Mouse (Mus musculus) neural tube, embryonic 11.5 days (tissue): ENCODE measurements around the gene Kat7. TPM values are rescaled to one million over a fixed set of nuclear protein-coding genes. Genes with fewer than 3 reads are reported as not detected.

Experiments used
- ATAC-seq: fragments of 200-750 bp; cut with Nextera tagmentation; 2 replicates; pipeline ENCODE4 v1.8.0; 2017; ENCODE audit warnings: moderate number of reproducible peaks, mild to moderate bottlenecking, moderate TSS enrichment, moderate library complexity; ENCODE audit not compliant: insufficient read depth, low FRiP score, low TSS enrichment
- DNase-seq: peaks from one replicate; pipeline ENCODE4 v3.0.0-alpha.2; 2015; ENCODE audit warnings: low spot score
- H3K27ac ChIP-seq: fragments of 300-500 bp; sonication (generic); 2 replicates; pipeline ENCODE4 v1.5.1; 2014; ENCODE audit warnings: low read depth, mild to moderate bottlenecking, low read length
- H3K27me3 ChIP-seq: fragments of 300-500 bp; sonication (generic); 2 replicates; pipeline ENCODE4 v1.6.1; 2014; ENCODE audit warnings: mild to moderate bottlenecking, low read length, mixed read lengths; ENCODE audit not compliant: control insufficient read depth, insufficient read depth
- H3K36me3 ChIP-seq: fragments of 300-500 bp; sonication (generic); 2 replicates; pipeline ENCODE4 v1.6.1; 2014; ENCODE audit warnings: mild to moderate bottlenecking, low read length, moderate library complexity, mixed read lengths; ENCODE audit not compliant: control insufficient read depth, insufficient read depth
- H3K4me1 ChIP-seq: fragments of 300-500 bp; sonication (generic); 2 replicates; pipeline ENCODE4 v1.6.1; 2014; ENCODE audit warnings: low read length, mixed read lengths; ENCODE audit not compliant: control insufficient read depth, insufficient read depth
- H3K4me2 ChIP-seq: fragments of 300-500 bp; sonication (generic); 2 replicates; pipeline ENCODE4 v1.6.1; 2014; ENCODE audit warnings: low read depth, mild to moderate bottlenecking, moderate library complexity
- H3K4me3 ChIP-seq: fragments of 300-500 bp; sonication (generic); 2 replicates; pipeline ENCODE4 v1.5.1; 2014; ENCODE audit warnings: low read depth, low read length
- H3K9ac ChIP-seq: fragments of 300-500 bp; sonication (generic); 2 replicates; pipeline ENCODE4 v1.6.1; 2014; ENCODE audit warnings: mild to moderate bottlenecking, low read length
- H3K9me3 ChIP-seq: fragments of 300-500 bp; sonication (generic); 2 replicates; pipeline ENCODE4 v1.6.1; 2016; ENCODE audit warnings: low read length; ENCODE audit not compliant: control insufficient read depth
- WGBS: fragments of 180-500 bp; shearing (Covaris S2); extraction: QIAGEN DNeasy Blood & Tissue Kit; methylation state at CpG from one replicate; pipeline ENCODE4 v1.1.7; 2014; 5-methylcytosine and 5-hydroxymethylcytosine counted together
- polyA plus RNA-seq: library from polyadenylated mRNA; unstranded; fragments of >200 nt; fragmentation: Nextera tagmentation; extraction: Ambion mirVana; gene quantifications from 2 replicates; pipeline ENCODE4 v1.2.1, GENCODE M21; 2014

Gene Kat7
- polyA plus RNA-seq, 1 experiment from 2014 or later, result 87.9 TPM

DNA sequence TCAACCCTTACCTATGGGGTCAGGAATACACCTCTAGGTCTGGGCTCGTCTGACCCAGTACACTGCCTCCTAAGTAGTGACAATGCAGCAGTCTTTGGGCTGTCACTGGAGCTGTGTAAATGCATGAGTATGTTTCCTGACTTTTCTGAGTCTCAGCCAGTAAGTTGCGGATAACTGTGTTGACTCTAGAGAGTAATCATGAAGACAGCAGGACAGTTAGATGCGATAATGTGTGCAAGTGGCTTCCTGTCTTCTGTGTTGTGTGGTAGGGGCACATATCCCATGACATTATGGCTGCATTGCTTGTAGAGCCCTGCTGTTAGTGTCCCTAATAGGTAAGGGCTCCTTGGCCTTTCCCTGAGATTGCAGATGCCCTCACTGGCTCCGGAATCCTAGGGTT, 15.8 kb upstream of the Kat7 start:
- Histone ChIP-seq H3K9me3 (no peaks in the 10 kb centered on the region), H3K36me3 (no peaks in the 10 kb centered on the region), H3K27me3 (no peaks in the 10 kb centered on the region), H3K9ac (no peak overlapping the region), H3K4me2 (no peak overlapping the region), H3K4me3 (no peak overlapping the region), H3K4me1 (0 out of 2 replicates have a peak, but pooled peaks cover 5% of the 10 kb centered on the region), H3K27ac (no peak overlapping the region)
- ATAC-seq (no peak), DNase-seq (no peak)
- 91% methylated on average over 4 of the region's 4 CpGs for WGBS

DNA sequence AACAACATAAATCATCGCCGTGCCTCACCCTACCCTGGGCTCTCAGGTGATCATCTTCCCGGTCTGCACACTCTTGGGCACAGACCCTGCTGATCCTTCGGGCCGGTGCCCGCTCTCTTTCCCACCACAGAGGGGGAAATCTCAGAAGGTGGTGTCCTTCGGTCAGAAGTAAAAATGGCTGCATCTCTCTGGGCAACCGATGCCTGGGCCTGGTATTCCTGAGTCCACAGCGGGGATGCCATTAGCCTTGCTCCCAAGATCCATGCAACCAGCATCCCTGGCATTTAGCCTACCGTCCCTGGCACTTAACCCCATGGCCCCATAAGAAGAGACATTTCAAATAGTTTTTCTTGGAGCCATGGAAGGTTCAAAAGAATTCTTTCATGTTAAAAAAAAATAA, 14.1 kb upstream of the Kat7 start:
- Histone ChIP-seq H3K4me1 (0 out of 2 replicates have a peak, but pooled peaks cover 5% of the 10 kb centered on the region), H3K4me2 (no peak overlapping the region), H3K27ac (no peak overlapping the region), H3K4me3 (no peak overlapping the region), H3K36me3 (no peaks in the 10 kb centered on the region), H3K9ac (no peak overlapping the region), H3K9me3 (no peaks in the 10 kb centered on the region), H3K27me3 (no peaks in the 10 kb centered on the region)
- peak; percentile 40 for DNase-seq
- ATAC-seq, result no peak
- 50% methylated on average over 10 of the region's 10 CpGs for WGBS

DNA sequence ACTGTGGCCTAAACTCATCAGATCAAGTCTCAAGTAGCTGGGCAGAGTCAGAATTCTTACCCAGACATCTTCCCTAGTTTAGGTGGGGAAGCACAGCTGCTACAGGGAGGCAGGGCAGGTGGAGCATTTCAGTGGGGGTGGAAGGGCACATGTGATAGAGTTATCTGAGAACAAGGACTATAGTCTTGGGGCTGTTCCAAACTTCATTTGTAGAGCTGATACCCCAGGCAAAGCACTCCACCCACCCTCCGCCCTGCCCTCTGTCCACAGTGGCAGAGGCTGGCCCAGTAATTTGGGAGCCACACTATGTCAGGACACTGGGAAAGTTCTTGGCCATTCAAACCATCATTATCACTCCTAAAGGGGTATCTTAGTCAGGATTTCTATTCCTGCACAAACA, 10.0 kb upstream of the Kat7 start:
- no peaks in the 10 kb centered on the region for H3K9me3 ChIP-seq
- H3K4me1 ChIP-seq, result 0 out of 2 replicates have a peak, but pooled peaks cover 5% of the 10 kb centered on the region
- H3K27me3 ChIP-seq, result no peaks in the 10 kb centered on the region
- no peak overlapping the region for H3K9ac ChIP-seq
- ATAC-seq (no peak), DNase-seq (no peak)
- H3K4me3 ChIP-seq, result no peak overlapping the region
- no peaks in the 10 kb centered on the region for H3K36me3 ChIP-seq
- no peak overlapping the region for H3K4me2 ChIP-seq
- 100% methylated on average over 1 of the region's 1 CpGs for WGBS
- no peak overlapping the region for H3K27ac ChIP-seq

DNA sequence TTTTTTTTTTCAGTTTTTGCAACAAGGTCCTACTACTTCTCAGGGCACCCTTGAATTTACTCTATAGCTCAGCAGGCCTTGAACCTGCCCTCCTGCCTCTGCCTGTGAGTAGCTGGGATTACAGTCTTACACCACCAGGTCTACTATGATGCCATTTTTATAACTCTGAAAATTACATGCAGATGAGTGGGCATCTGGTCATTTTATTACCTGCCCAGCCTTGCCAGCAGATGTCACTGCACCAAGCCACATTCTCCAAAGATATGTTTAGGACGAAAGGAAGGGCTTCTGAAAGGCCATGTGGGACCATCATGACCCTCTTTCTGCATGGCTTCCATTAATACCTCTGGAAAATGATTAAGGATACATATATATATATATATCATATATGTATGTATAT, 9.5 kb upstream of the Kat7 start:
- no peak overlapping the region for H3K9ac ChIP-seq
- no peak for DNase-seq
- H3K4me2 ChIP-seq, result no peak overlapping the region
- no peaks in the 10 kb centered on the region for H3K27me3 ChIP-seq
- H3K36me3 ChIP-seq, result no peaks in the 10 kb centered on the region
- H3K9me3 ChIP-seq, result no peaks in the 10 kb centered on the region
- no peak overlapping the region for H3K27ac ChIP-seq
- no peak for ATAC-seq
- no peak overlapping the region for H3K4me3 ChIP-seq
- WGBS, result 63% methylated on average over 1 of the region's 1 CpGs
- H3K4me1 ChIP-seq, result 0 out of 2 replicates have a peak, but pooled peaks cover 4% of the 10 kb centered on the region

DNA sequence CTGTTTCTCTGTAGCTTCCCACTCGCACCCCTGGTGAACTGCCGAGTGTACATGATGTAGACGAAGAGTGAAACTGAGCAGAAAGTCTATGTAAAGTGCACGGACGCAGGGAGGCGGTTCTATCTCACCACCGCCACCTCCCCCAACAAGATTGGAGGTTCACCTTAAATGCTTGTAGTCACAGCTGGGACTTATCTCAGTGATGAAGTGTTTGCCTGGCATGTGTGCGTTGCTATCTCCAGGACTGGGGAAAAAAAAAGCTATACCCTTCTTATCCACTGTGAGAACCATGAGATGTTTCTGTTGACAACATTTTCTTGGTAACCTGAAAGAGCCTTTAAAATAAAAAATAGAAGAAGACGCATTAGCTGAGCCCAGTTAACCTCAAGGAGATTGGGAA, 8.1 kb upstream of the Kat7 start:
- Histone ChIP-seq H3K9me3 (no peaks in the 10 kb centered on the region), H3K36me3 (no peaks in the 10 kb centered on the region), H3K27me3 (no peaks in the 10 kb centered on the region), H3K9ac (no peak overlapping the region), H3K27ac (no peak overlapping the region), H3K4me3 (no peak overlapping the region), H3K4me2 (no peak overlapping the region), H3K4me1 (no peaks in the 10 kb centered on the region)
- 91% methylated on average over 9 of the region's 9 CpGs for WGBS
- DNase-seq, result no peak
- ATAC-seq, result no peak

DNA sequence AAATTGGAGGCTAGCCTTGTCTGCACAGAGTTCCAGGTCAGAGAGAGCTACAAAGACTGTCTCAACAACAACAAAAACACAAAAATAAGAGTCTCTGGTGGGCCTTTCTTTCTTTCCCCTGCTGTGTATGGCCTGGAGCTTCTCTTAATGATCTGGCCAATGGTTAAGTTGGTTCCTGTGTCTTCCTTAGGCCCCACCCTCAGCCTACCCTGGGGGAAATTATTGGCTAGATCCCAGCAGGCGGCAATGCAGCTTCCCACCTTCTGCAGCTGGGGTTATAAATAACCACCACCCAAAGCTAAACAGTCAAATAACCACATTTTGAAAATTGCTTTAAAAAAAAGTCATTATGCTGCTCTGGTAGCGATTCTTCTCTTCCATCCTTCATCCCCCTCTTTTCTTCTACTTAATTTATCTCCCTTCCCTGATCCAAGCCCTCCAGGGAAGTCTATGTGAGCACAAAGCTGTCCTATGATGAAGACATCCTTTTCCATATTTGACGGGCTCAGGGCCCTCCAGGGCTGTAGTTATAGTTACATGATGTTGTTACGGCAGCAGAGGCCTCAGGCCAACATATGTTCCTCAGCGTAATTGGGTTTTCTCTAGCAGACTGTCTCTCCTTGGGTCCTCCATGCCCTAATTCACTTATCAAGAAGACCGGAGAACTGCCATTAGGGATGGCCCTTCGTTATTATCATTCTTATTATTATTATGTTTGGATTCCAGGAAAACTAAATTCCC, 5.3 kb upstream of the Kat7 start:
- no peak overlapping the region for H3K9ac ChIP-seq
- no peaks in the 10 kb centered on the region for H3K27me3 ChIP-seq
- no peaks in the 10 kb centered on the region for H3K36me3 ChIP-seq
- DNase-seq, result no peak
- no peak overlapping the region for H3K4me3 ChIP-seq
- 0 out of 2 replicates have a peak, but pooled peaks cover 3% of the 10 kb centered on the region for H3K4me1 ChIP-seq
- H3K4me2 ChIP-seq, result no peak overlapping the region
- no peak overlapping the region for H3K27ac ChIP-seq
- no peak for ATAC-seq
- 79% methylated on average over 7 of the region's 7 CpGs for WGBS
- no peaks in the 10 kb centered on the region for H3K9me3 ChIP-seq

GRCm38 (mm10) chr11:95311425-95311807, 1.4 kb upstream of the Kat7 start:
- peak overlapping the region; percentile 51 for H3K4me2 ChIP-seq
- DNase-seq (no peak), ATAC-seq (no peak)
- no peak overlapping the region for H3K9ac ChIP-seq
- peaks cover 10% of the 10 kb centered on the region for H3K4me1 ChIP-seq
- no peaks in the 10 kb centered on the region for H3K27me3 ChIP-seq
- WGBS, result 27% methylated on average over 5 of the region's 5 CpGs
- H3K4me3 ChIP-seq, result no peak overlapping the region
- H3K27ac ChIP-seq, result no peak overlapping the region
- no peaks in the 10 kb centered on the region for H3K36me3 ChIP-seq
- no peaks in the 10 kb centered on the region for H3K9me3 ChIP-seq

DNA sequence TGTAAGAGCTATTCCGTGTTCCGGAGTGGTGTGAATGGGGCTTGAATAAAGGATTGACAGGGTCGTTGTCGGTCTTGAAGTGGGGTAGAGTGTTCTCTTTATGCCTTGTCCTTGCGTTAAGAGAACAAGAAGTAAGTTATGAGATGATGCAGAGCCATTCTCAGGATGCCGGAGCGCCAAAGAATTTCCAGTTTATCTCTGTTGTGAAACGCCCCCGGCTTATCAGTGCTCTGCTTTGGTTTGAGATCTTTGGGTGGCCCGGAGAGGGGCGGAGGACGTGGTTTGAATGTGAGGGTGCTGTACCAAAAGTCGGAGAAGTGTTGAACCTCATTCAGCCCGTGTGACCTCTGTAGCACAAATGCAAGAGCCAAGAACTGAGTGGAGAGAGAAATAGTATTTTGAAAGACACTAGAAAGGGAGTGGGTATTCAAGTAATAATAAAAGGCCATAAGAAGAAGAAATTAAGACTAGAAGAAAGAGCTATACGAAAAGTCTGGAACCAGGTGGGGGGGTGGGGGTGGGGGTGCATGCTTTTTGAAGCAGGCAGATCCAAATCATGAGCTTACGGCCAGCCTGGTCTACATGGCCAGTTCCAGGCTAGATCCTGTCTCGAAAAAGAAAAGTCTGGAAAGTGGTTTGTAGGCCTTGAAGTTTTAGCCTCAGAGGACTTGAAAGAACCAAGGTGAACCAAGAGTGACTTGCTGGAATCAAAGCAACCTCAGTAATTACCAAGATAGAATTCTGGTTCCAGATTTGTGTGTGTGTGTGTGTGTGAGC, 790 bp upstream of the Kat7 start:
- H3K27ac ChIP-seq, result no peak overlapping the region

More for the DNA sequence above, 790 bp upstream of the Kat7 start:
- H3K36me3 ChIP-seq, result peaks cover under 1% of the 10 kb centered on the region
- 6% methylated on average over 17 of the region's 17 CpGs for WGBS
- ATAC-seq (no peak), DNase-seq (no peak)
- no peaks in the 10 kb centered on the region for H3K9me3 ChIP-seq
- H3K9ac ChIP-seq, result peak overlapping the region; percentile 59
- peak overlapping the region; percentile 51 for H3K4me2 ChIP-seq
- peak overlapping the region; percentile 96 for H3K4me3 ChIP-seq
- no peaks in the 10 kb centered on the region for H3K27me3 ChIP-seq
- peaks cover 10% of the 10 kb centered on the region for H3K4me1 ChIP-seq
